Mouse (Mus musculus) CH12.LX (cell line): ENCODE measurements around the gene Ssh3. TPM values are rescaled to one million over a fixed set of nuclear protein-coding genes. Genes with fewer than 3 reads are reported as not detected.

Source experiments
- DNase-seq: peaks from one replicate; pipeline ENCODE4 v3.0.0-alpha.2; 2013; ENCODE audit errors: extremely low read depth
- H3K27ac ChIP-seq: 2 replicates; pipeline ENCODE4 v1.5.1; 2012; ENCODE audit warnings: low read depth, mild to moderate bottlenecking, control low read depth, moderate library complexity; ENCODE audit not compliant: insufficient read depth
- H3K27me3 ChIP-seq: replicated peaks from 2 replicates; pipeline ENCODE3; 2012; ENCODE audit warnings: inconsistent platforms
- H3K36me3 ChIP-seq, 2 experiments: replicated peaks in 1 of 2; 2 replicates each; pipeline versions ENCODE3 to v1.6.1; 2012; ENCODE audit warnings: inconsistent platforms in 1 of 2, low read length in 1 of 2, mild to moderate bottlenecking in 1 of 2, mixed read lengths in 1 of 2, moderate library complexity in 1 of 2; ENCODE audit not compliant: control insufficient read depth in 1 of 2, insufficient read depth in 1 of 2
- H3K4me1 ChIP-seq, 2 experiments: 2 replicates each; pipeline ENCODE4 v1.6.1; 2012; ENCODE audit warnings: inconsistent platforms in 1 of 2, moderate library complexity in 1 of 2; ENCODE audit not compliant: insufficient read depth in 2 of 2, control insufficient read depth in 1 of 2
- H3K4me2 ChIP-seq: 2 replicates; pipeline ENCODE4 v1.6.1; 2012; ENCODE audit warnings: low read depth, mild to moderate bottlenecking, control low read depth; ENCODE audit not compliant: poor library complexity, insufficient read depth, severe bottlenecking
- H3K4me3 ChIP-seq, 3 experiments: fragments of 150-350 bp in 1 of 3; sonication (generic) in 1 of 3; replicated peaks in 1 of 3; 2 replicates each; pipeline versions ENCODE3 to v1.5.1; 2011 to 2012; ENCODE audit warnings: low read depth in 2 of 3, low read length in 2 of 3, mild to moderate bottlenecking in 2 of 3, moderate library complexity in 2 of 3, control low read depth in 1 of 3, improper control_type of control experiment in 1 of 3, inconsistent platforms in 1 of 3, mixed read lengths in 1 of 3; ENCODE audit not compliant: poor library complexity in 1 of 3
- H3K79me2 ChIP-seq: replicated peaks from 2 replicates; pipeline ENCODE4 v1.6.1; 2012; ENCODE audit warnings: mild to moderate bottlenecking, moderate library complexity; ENCODE audit not compliant: control insufficient read depth, poor library complexity, insufficient read depth, severe bottlenecking; ENCODE audit errors: extremely low read depth
- H3K9ac ChIP-seq: 2 replicates; pipeline ENCODE4 v1.6.1; 2012; ENCODE audit warnings: low read depth, mild to moderate bottlenecking, control low read depth, moderate library complexity; ENCODE audit not compliant: insufficient read depth
- H3K9me3 ChIP-seq: replicated peaks from 2 replicates; pipeline ENCODE3; 2012; ENCODE audit warnings: low read length, inconsistent platforms, mixed read lengths
- CHD1 ChIP-seq: IDR thresholded peaks from 2 replicates; pipeline ENCODE4 v1.6.1; 2012; ENCODE audit warnings: low read depth, low read length, improper control_type of control experiment, inconsistent platforms
- CHD2 ChIP-seq: IDR thresholded peaks from 2 replicates; pipeline ENCODE4 v1.6.1; 2011; ENCODE audit warnings: low read length, improper control_type of control experiment
- E2F4 ChIP-seq: IDR thresholded peaks from 2 replicates; pipeline ENCODE4 v1.6.1; 2011; ENCODE audit warnings: low read depth, low read length, improper control_type of control experiment; ENCODE audit not compliant: insufficient replicate concordance
- ELF1 ChIP-seq: IDR thresholded peaks from 2 replicates; pipeline ENCODE4 v1.6.1; 2014; ENCODE audit warnings: low read depth, mild to moderate bottlenecking, inconsistent platforms, low read length, improper control_type of control experiment
- EP300 ChIP-seq: IDR thresholded peaks from 2 replicates; pipeline ENCODE4 v1.6.1; 2011; ENCODE audit warnings: low read length, improper control_type of control experiment
- ETS1 ChIP-seq: conservative IDR thresholded peaks from 2 replicates; pipeline ENCODE4 v1.6.1; 2012; ENCODE audit warnings: low read depth, mild to moderate bottlenecking, inconsistent platforms, low read length, improper control_type of control experiment, moderate library complexity
- HCFC1 ChIP-seq: IDR thresholded peaks from 2 replicates; pipeline ENCODE4 v1.6.1; 2012; ENCODE audit warnings: low read depth, mild to moderate bottlenecking, inconsistent platforms, low read length, improper control_type of control experiment
- IRF4 ChIP-seq: IDR thresholded peaks from 2 replicates; pipeline ENCODE4 v1.6.1; 2014; ENCODE audit warnings: low read depth, mild to moderate bottlenecking, inconsistent platforms, low read length, improper control_type of control experiment
- JUN ChIP-seq: IDR thresholded peaks from 2 replicates; pipeline ENCODE4 v1.6.1; 2011; ENCODE audit warnings: low read depth, mild to moderate bottlenecking, low read length, improper control_type of control experiment, moderate library complexity; ENCODE audit not compliant: insufficient read depth
- JUND ChIP-seq: conservative IDR thresholded peaks from 2 replicates; pipeline ENCODE4 v1.6.1; 2011; ENCODE audit warnings: low read depth, low read length, improper control_type of control experiment
- KAT2A ChIP-seq: IDR thresholded peaks from 2 replicates; pipeline ENCODE4 v1.6.1; 2012; ENCODE audit warnings: low read length, improper control_type of control experiment, inconsistent platforms; ENCODE audit not compliant: insufficient replicate concordance
- MAX ChIP-seq: IDR thresholded peaks from 2 replicates; pipeline ENCODE4 v1.6.1; 2011; ENCODE audit warnings: low read length, improper control_type of control experiment
- MAZ ChIP-seq: IDR thresholded peaks from 2 replicates; pipeline ENCODE4 v1.6.1; 2012; ENCODE audit warnings: low read depth, mild to moderate bottlenecking, inconsistent platforms, low read length, improper control_type of control experiment, moderate library complexity
- MEF2A ChIP-seq: IDR thresholded peaks from 2 replicates; pipeline ENCODE4 v1.6.1; 2014; ENCODE audit warnings: low read depth, mild to moderate bottlenecking, inconsistent platforms, low read length, improper control_type of control experiment, borderline replicate concordance
- MXI1 ChIP-seq: IDR thresholded peaks from 2 replicates; pipeline ENCODE4 v1.6.1; 2011; ENCODE audit warnings: mild to moderate bottlenecking, low read depth, low read length, improper control_type of control experiment
- MYC ChIP-seq: IDR thresholded peaks from 2 replicates; pipeline ENCODE4 v1.6.1; 2011; ENCODE audit warnings: low read depth, mild to moderate bottlenecking, improper control_type of control experiment, low read length
- NELFE ChIP-seq: IDR thresholded peaks from 2 replicates; pipeline ENCODE4 v1.6.1; 2011; ENCODE audit warnings: low read depth, low read length, improper control_type of control experiment
- NRF1 ChIP-seq: IDR thresholded peaks from 2 replicates; pipeline ENCODE4 v1.6.1; 2014; ENCODE audit warnings: low read depth, mild to moderate bottlenecking, inconsistent platforms, low read length, improper control_type of control experiment, moderate library complexity
- POLR2A ChIP-seq: IDR thresholded peaks from 2 replicates; pipeline ENCODE4 v1.6.1; 2011; ENCODE audit warnings: low read depth, mild to moderate bottlenecking, improper control_type of control experiment, low read length
- POLR2AphosphoS2 ChIP-seq: IDR thresholded peaks from 2 replicates; pipeline ENCODE4 v1.6.1; 2011; ENCODE audit warnings: low read depth, low read length, improper control_type of control experiment
- SIN3A ChIP-seq: IDR thresholded peaks from 2 replicates; pipeline ENCODE4 v1.6.1; 2012; ENCODE audit warnings: low read length, improper control_type of control experiment, inconsistent platforms
- SMC3 ChIP-seq: IDR thresholded peaks from 2 replicates; pipeline ENCODE4 v1.6.1; 2011; ENCODE audit warnings: low read depth, low read length, improper control_type of control experiment
- TBP ChIP-seq: conservative IDR thresholded peaks from 2 replicates; pipeline ENCODE4 v1.6.1; 2011; ENCODE audit warnings: low read depth, low read length, improper control_type of control experiment
- TCF12 ChIP-seq: IDR thresholded peaks from 2 replicates; pipeline ENCODE4 v1.6.1; 2014; ENCODE audit warnings: low read depth, mild to moderate bottlenecking, inconsistent platforms, low read length, improper control_type of control experiment
- UBTF ChIP-seq: IDR thresholded peaks from 2 replicates; pipeline ENCODE4 v1.6.1; 2012; ENCODE audit warnings: low read depth, mild to moderate bottlenecking, inconsistent platforms, low read length, improper control_type of control experiment, moderate library complexity
- USF1 ChIP-seq: IDR thresholded peaks from 2 replicates; pipeline ENCODE4 v1.6.1; 2014; ENCODE audit warnings: low read depth, mild to moderate bottlenecking, inconsistent platforms, low read length, improper control_type of control experiment
- USF2 ChIP-seq: conservative IDR thresholded peaks from 2 replicates; pipeline ENCODE4 v1.6.1; 2011; ENCODE audit warnings: low read depth, low read length, improper control_type of control experiment
- ZC3H11A ChIP-seq: IDR thresholded peaks from 2 replicates; pipeline ENCODE4 v1.6.1; 2012; ENCODE audit warnings: low read depth, mild to moderate bottlenecking, inconsistent platforms, low read length, improper control_type of control experiment
- ZKSCAN1 ChIP-seq: IDR thresholded peaks from 2 replicates; pipeline ENCODE4 v1.6.1; 2012; ENCODE audit warnings: low read depth, inconsistent platforms, low read length, improper control_type of control experiment, borderline replicate concordance
- ZMIZ1 ChIP-seq: IDR thresholded peaks from 2 replicates; pipeline ENCODE4 v1.6.1; 2012; ENCODE audit warnings: low read depth, mild to moderate bottlenecking, inconsistent platforms, low read length, improper control_type of control experiment
- ZNF384 ChIP-seq: IDR thresholded peaks from 2 replicates; pipeline ENCODE4 v1.6.1; 2012; ENCODE audit warnings: low read depth, low read length, improper control_type of control experiment, inconsistent platforms
- dilution Hi-C: fragments of 300-500 bp; cut with MboI; formaldehyde crosslinking; loops from 2 replicates; pipeline ENCODE4 v1.14.3; 2020; ENCODE audit warnings: low sequenced_read_pairs; ENCODE audit not compliant: extremely low pct_unique_long_range_greater_than_20kb, extremely low pct_ligation_motif_present
- in situ Hi-C: fragments of 300-500 bp; cut with MboI; formaldehyde crosslinking; loops from 3 replicates; pipeline ENCODE4 v1.14.3; 2019; ENCODE audit warnings: low sequenced_read_pairs, low pct_ligation_motif_present, low pct_unique_long_range_greater_than_20kb, mixed read lengths
- polyA plus RNA-seq: library from polyadenylated mRNA; unstranded; fragments of >175 nt; gene quantifications from 2 replicates; pipeline ENCODE4 v1.2.1, GENCODE M21; 2012; ENCODE audit warnings: low read depth; ENCODE audit not compliant: insufficient read length
- total RNA-seq, 2 experiments: library from RNA; depleted of rRNA; stranded (reverse); fragments of 300-350 nt in 1 of 2; fragments of >200 nt in 1 of 2; gene quantifications; 2 replicates each; pipeline ENCODE4 v1.2.3; 2012 to 2014

The Ssh3 gene
- total and polyA plus RNA-seq, 3 experiments: 5.6 to 30.0 (median 12.3) TPM

DNA sequence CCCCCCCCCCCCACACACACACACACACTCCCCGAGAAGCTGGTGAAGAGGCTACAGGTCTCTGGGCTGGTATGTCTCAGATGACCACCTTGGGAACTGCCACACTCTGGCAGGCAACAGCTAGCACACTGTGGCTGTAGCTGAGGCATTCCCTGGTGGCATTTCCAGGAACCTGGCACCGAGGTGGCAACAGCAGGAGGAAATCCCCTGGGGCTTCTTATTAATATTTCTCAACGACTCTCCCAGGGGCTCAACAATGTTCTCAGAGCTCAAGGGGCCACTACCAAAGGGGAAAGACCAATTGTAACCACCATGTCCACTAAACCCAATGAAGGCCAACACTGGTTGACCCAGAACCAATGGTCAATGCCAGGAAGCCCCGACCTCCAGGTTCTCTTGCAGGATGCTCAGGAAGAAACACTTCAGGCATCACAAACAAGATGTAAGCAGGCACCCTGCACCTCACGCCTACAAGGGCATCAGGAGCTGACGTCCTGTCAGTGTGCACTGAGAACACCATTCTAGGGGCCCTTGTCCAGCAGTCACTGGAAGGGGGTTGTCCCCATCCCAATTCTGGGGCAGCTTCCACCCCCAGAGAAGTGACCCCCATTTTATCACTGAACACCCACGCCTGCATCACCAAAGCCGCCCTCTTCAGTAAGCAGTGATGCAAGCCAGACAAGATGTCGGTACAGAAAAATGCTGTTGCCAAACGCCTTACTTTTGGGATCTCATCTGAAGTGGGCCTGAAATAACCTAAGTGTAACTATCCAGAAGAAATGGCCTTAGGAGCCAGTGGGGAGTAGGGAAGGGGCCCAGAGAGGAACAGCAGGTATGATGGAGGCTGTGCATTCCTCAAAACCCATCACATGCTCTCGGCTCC lies 32.1 kb upstream of the Ssh3 start:
- Histone ChIP-seq H3K9me3 (no peaks in the 10 kb centered on the region), H3K27ac (peak overlapping the region; percentile 97), H3K4me1 (peaks cover 37 to 74% of the 10 kb centered on the region in 2 experiments), H3K36me3 (peaks cover 22 to 50% of the 10 kb centered on the region in 2 experiments), H3K4me3 (peak overlapping the region; percentile 56 to 89 (median 59)), H3K4me2 (peak overlapping the region; percentile 92), H3K27me3 (no peaks in the 10 kb centered on the region), H3K9ac (peak overlapping the region; percentile 79), H3K79me2 (peaks cover 89% of the 10 kb centered on the region)
- dilution Hi-C loops: no loop called here
- in situ Hi-C loops: no loop called here
- DNase-seq: no peak
- TF ChIP-seq CHD1 (no peak; the same call in 1 of the 2 replicates), POLR2AphosphoS2 (no peak), UBTF (0 out of 2 replicates have a peak, but pooled peaks have one; percentile 19), JUN (no peak)

DNA sequence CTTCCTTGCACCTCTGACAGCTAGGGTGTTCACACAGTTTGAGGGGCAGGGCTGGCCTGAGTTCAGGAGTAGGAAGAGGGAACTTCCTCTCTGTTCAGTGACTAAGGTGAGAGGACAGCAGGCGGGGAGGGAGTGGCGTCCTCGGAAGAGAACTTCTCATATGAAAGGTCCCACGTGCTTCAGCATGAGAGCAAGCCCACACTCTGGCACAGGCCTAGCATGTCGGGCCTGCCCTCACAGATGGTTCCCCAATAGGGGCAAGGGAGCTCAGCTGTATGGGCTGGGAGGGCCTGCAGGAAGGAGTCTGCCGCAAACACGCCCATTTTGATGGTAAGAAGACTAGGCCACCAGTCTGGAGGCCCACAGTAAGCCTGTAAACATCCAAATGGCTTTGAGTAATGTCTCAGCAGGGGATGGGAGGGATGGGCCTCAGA lies 31.3 kb upstream of the Ssh3 start:
- H3K9me3 ChIP-seq: no peaks in the 10 kb centered on the region
- TF ChIP-seq MYC: peak; percentile 96
- no peak for TF ChIP-seq ZKSCAN1
- peak; percentile 54 for TF ChIP-seq MAZ
- no peak for TF ChIP-seq JUND
- peak; percentile 99 for TF ChIP-seq MXI1
- peak; percentile 80; the same call in 1 of the 2 replicates for TF ChIP-seq TBP
- no peak for TF ChIP-seq USF1
- no peak for TF ChIP-seq NELFE
- TF ChIP-seq CHD2: no peak
- TF ChIP-seq ZC3H11A: no peak
- TF ChIP-seq SIN3A: peak; percentile 84
- TF ChIP-seq HCFC1: 0 out of 2 replicates have a peak, but pooled peaks have one; percentile 28
- no peak for TF ChIP-seq MEF2A
- peak; percentile 94 for TF ChIP-seq MAX
- TF ChIP-seq KAT2A: no peak
- TF ChIP-seq ZNF384: no peak
- no peak for TF ChIP-seq IRF4
- TF ChIP-seq UBTF: peak; percentile 85; the same call in 1 of the 2 replicates
- TF ChIP-seq EP300: no peak
- peak; percentile 68; the same call in 1 of the 2 replicates for TF ChIP-seq ZMIZ1
- no peak for TF ChIP-seq SMC3
- 0 out of 2 replicates have a peak, but pooled peaks have one; percentile 19 for TF ChIP-seq USF2
- TF ChIP-seq ETS1: peak; percentile 89
- TF ChIP-seq NRF1: no peak
- no peak for TF ChIP-seq E2F4
- TF ChIP-seq ELF1: peak; percentile 49
- peak; percentile 54; the same call in 1 of the 2 replicates for TF ChIP-seq TCF12
- peak; percentile 64 for TF ChIP-seq POLR2A

More for the DNA sequence above, 31.3 kb upstream of the Ssh3 start:
- Histone ChIP-seq H3K36me3 (peaks cover 29 to 58% of the 10 kb centered on the region in 2 experiments), H3K79me2 (peaks cover 91% of the 10 kb centered on the region), H3K4me1 (peaks cover 43 to 82% of the 10 kb centered on the region in 2 experiments), H3K4me3 (peak overlapping the region; percentile 2 to 89 (median 27)), H3K27me3 (no peaks in the 10 kb centered on the region), H3K27ac (peak overlapping the region; percentile 97), H3K9ac (peak overlapping the region; percentile 79; the same call in 1 of the 2 replicates), H3K4me2 (peak overlapping the region; percentile 92)
- DNase-seq: peak; percentile 94
- in situ Hi-C loops (no loop called here), dilution Hi-C loops (no loop called here)
